Mouse (Mus musculus) heart, adult 2 months (tissue): ENCODE data around the gene Synpo2. TPM values are rescaled to one million over a fixed set of nuclear protein-coding genes. Genes with fewer than 3 reads are reported as not detected.

Source experiments
- DNase-seq, 2 experiments: peaks; one replicate each; pipeline ENCODE4 v3.0.0; 2021
- H3K27ac ChIP-seq: fragments of 200-600 bp; 2 replicates; pipeline ENCODE4 v1.8.1; 2022
- H3K27me3 ChIP-seq: fragments of 200-500 bp; 2 replicates; pipeline ENCODE4 v1.6.1; 2012; ENCODE audit warnings: mild to moderate bottlenecking, low read length, inconsistent platforms, mixed read lengths; ENCODE audit not compliant: control insufficient read depth, insufficient read depth
- H3K36me3 ChIP-seq: fragments of 200-500 bp; 2 replicates; pipeline ENCODE4 v1.6.1; 2012; ENCODE audit warnings: low read length, inconsistent platforms; ENCODE audit not compliant: control insufficient read depth, insufficient read depth
- H3K4me1 ChIP-seq: fragments of 200-500 bp; 2 replicates; pipeline ENCODE4 v1.6.1; 2011; ENCODE audit warnings: low read length; ENCODE audit not compliant: control insufficient read depth, insufficient read depth
- H3K4me3 ChIP-seq: fragments of 200-600 bp; 2 replicates; pipeline ENCODE4 v1.8.1; 2022
- H3K79me2 ChIP-seq: fragments of 200-500 bp; replicated peaks from 2 replicates; pipeline ENCODE4 v1.6.1; 2012; ENCODE audit warnings: mild to moderate bottlenecking, inconsistent platforms, low read length, moderate library complexity, mixed read lengths; ENCODE audit not compliant: control insufficient read depth, insufficient read depth
- H3K9ac ChIP-seq: fragments of 200-500 bp; 2 replicates; pipeline ENCODE4 v1.6.1; 2012; ENCODE audit warnings: low read depth, mild to moderate bottlenecking, control low read depth, inconsistent platforms, low read length, mixed read lengths
- CTCF ChIP-seq: fragments of 200-600 bp; IDR thresholded peaks from 2 replicates; pipeline ENCODE4 v1.8.1; 2022; ENCODE audit warnings: antibody characterized with exemption, mild to moderate bottlenecking, moderate library complexity
- EP300 ChIP-seq: fragments of 200-500 bp; IDR thresholded peaks from 2 replicates; pipeline ENCODE4 v1.6.1; 2011; ENCODE audit warnings: low read depth, low read length, control low read depth; ENCODE audit not compliant: insufficient read depth
- POLR2A ChIP-seq: fragments of 200-500 bp; IDR thresholded peaks from 2 replicates; pipeline ENCODE4 v1.6.1; 2011; ENCODE audit warnings: mild to moderate bottlenecking, low read depth, low read length, control low read depth; ENCODE audit not compliant: insufficient read depth
- WGBS: fragments of 180-500 bp; shearing (Covaris S2); methylation state at CpG from one replicate; pipeline ENCODE4 v1.1.7; 2018; 5-methylcytosine and 5-hydroxymethylcytosine counted together
- intact Hi-C: fragments of 180-260 bp; cut with DNase I; formaldehyde crosslinking; loops from one replicate; pipeline ENCODE4 v1.15.1; 2025
- polyA plus RNA-seq: library from polyadenylated mRNA; depleted of rRNA; stranded (reverse); fragments of >200 nt; gene quantifications from 2 replicates; pipeline ENCODE4 v1.2.3, GENCODE M21; 2012
- total RNA-seq, 2 experiments: library from RNA; stranded (reverse); gene quantifications; 2 replicates each; pipeline ENCODE4 v1.2.3; 2021

Synpo2 gene
- total and polyA plus RNA-seq, 3 experiments = 19.3 to 97.5 (median 85.8) TPM

DNA sequence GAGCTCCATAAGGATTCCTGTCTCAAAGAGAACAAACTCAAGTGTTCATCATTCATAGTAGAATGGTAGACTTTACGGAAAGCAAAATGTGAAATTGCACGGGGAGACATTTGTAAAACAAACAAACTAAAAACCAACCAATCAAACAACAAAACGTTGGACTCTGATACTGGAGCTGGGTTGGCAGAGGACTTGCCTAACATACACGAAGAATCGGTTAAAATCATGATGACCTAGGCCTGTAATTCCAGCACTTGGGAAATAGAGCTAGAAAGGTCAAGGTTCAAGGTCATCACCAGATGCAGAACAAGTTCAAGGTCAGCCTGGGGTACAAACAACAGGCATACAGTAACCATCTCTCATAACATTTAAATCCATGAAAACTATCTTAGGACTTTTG lies 147.7 kb downstream of the Synpo2 start:
- Histone ChIP-seq H3K4me1 (peaks cover 14% of the 10 kb centered on the region), H3K27me3 (no peaks in the 10 kb centered on the region), H3K27ac (no peak overlapping the region; the same call in none of the 2 replicates), H3K36me3 (peaks cover 8% of the 10 kb centered on the region; the same call in 1 of the 2 replicates), H3K79me2 (no peaks in the 10 kb centered on the region), H3K4me3 (no peak overlapping the region), H3K9ac (no peak overlapping the region)
- DNase-seq = no peak
- 88% methylated on average over 5 of the region's 5 CpGs for WGBS
- intact Hi-C loops = no loop called here
- TF ChIP-seq POLR2A (no peak), EP300 (no peak), CTCF (no peak)

DNA sequence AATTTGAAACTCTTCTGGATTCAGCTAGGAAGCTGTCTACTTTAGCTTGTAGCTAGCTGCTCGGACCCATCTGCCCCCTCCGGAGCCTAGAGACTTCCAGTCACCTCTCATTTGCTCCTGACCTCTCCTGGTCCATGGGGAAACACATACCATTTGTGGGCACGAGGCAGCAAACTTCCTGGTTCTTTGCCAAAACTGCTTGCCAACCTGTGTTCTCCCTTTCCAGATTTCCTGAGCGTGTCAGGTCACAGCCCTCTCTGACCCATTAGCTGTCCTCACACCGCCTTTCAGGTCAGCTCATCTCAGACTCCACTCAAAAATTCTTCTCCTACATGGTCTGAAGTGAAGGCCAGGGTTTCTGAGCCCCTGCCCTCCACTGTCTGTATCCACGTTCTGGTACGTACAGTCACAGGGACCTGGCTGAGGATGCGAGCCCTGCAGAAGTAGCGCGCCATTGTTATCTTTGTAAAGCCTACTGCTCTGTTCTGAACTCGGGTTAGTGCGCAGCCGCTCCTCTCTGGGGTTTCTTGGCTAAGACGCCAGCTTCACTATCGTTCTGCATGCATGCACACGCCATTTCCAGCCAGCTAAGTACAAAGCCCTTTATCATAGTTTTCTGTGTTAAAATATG lies 150.0 kb downstream of the Synpo2 start:
- Histone ChIP-seq H3K36me3 (peaks cover 6% of the 10 kb centered on the region), H3K4me1 (peaks cover 11% of the 10 kb centered on the region), H3K79me2 (no peaks in the 10 kb centered on the region), H3K4me3 (no peak overlapping the region), H3K27me3 (no peaks in the 10 kb centered on the region), H3K9ac (peak overlapping the region; percentile 65), H3K27ac (peak overlapping the region; percentile 86)
- TF ChIP-seq CTCF (no peak), EP300 (peak; percentile 93)
- DNase-seq = peak; percentile 55 to 77
- 63% methylated on average over 16 of the region's 16 CpGs for WGBS
- intact Hi-C loops = loop anchor here (2.0 kb wide), 1 partner anchor 51 kb away; the partner anchor contains the start of gene Myoz2

DNA sequence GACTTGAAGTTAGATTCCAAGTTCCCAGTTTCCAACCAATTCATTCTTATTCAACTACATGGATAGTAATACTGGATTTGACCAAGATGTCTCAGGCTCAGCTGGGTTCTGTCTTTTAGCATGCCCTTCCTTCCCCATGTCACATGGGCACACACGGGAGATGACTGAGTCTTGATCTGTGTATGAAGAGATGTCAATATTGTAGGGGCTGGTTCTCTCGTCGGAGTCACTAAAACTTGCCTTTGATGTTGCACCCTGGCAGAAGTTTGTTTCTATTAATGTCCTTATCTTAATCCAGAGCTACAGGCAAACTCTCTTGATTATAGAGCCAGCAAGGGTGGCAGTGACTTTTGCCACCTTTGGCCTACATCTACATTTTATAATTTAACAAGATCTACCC lies 154.3 kb downstream of the Synpo2 start:
- H3K36me3 ChIP-seq = peaks cover 5% of the 10 kb centered on the region
- H3K27ac ChIP-seq = peak overlapping the region; percentile 78
- no peaks in the 10 kb centered on the region for H3K79me2 ChIP-seq
- WGBS = 62% methylated on average over 3 of the region's 3 CpGs
- no peaks in the 10 kb centered on the region for H3K27me3 ChIP-seq
- DNase-seq = peak in 1 of 2 experiments; percentile 19
- H3K4me3 ChIP-seq = no peak overlapping the region
- TF ChIP-seq CTCF = no peak
- intact Hi-C loops = no loop called here
- H3K4me1 ChIP-seq = peaks cover 7% of the 10 kb centered on the region
- no peak overlapping the region for H3K9ac ChIP-seq

- intact Hi-C loops = no loop called here
- WGBS = 69% methylated on average over 7 of the region's 7 CpGs
- no peaks in the 10 kb centered on the region for H3K27me3 ChIP-seq
- no peak overlapping the region for H3K9ac ChIP-seq
- peaks cover 3% of the 10 kb centered on the region for H3K4me1 ChIP-seq
- TF ChIP-seq POLR2A (no peak), CTCF (no peak), EP300 (no peak)
- H3K4me3 ChIP-seq = no peak overlapping the region
- no peak for DNase-seq
- peak overlapping the region; percentile 78 for H3K27ac ChIP-seq
- H3K79me2 ChIP-seq = no peaks in the 10 kb centered on the region
- peaks cover 5% of the 10 kb centered on the region for H3K36me3 ChIP-seq
Observed at GRCm38 (mm10) chr3:123080943-123081342, 155.0 kb downstream of the Synpo2 start.

- 80% methylated on average over 19 of the region's 19 CpGs for whole genome bisulfite sequencing
- TF ChIP-seq CTCF = no peak
- TF ChIP-seq POLR2A = no peak
- TF ChIP-seq EP300 = no peak
- Histone ChIP-seq H3K27ac (no peak overlapping the region; the same call in 1 of the 2 replicates), H3K36me3 (peaks cover 5% of the 10 kb centered on the region), H3K9ac (no peak overlapping the region), H3K79me2 (no peaks in the 10 kb centered on the region), H3K4me1 (peaks cover 3% of the 10 kb centered on the region), H3K4me3 (no peak overlapping the region), H3K27me3 (no peaks in the 10 kb centered on the region)
- intact Hi-C loops = no loop called here
- DNase-seq = no peak
Observed at GRCm38 (mm10) chr3:123080017-123080725, 155.8 kb downstream of the Synpo2 start.

DNA sequence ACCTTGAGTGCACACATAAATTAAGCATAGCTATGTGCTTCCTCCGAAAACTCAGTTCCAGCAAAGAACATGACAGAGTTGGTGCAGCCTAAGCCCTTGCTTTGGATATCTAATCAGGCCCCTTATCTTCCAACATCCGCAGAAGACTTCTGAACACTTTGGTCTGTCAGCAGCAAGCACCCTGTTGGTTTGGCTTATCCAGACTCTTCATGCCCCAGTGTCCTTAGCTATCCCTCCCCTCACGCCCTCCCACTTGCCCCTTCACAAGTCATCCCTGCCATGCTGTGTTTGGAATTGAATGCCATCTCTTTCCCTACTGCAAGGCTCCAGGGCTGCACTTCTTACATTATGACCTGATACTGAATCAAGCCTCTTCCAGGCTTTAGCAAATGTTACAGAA lies 160.2 kb downstream of the Synpo2 start:
- H3K27me3 ChIP-seq = no peaks in the 10 kb centered on the region
- H3K4me3 ChIP-seq = no peak overlapping the region
- peaks cover 1% of the 10 kb centered on the region; the same call in 1 of the 2 replicates for H3K4me1 ChIP-seq
- H3K36me3 ChIP-seq = no peaks in the 10 kb centered on the region
- no peak overlapping the region for H3K27ac ChIP-seq
- intact Hi-C loops = no loop called here
- WGBS = 44% methylated on average over 3 of the region's 3 CpGs
- TF ChIP-seq POLR2A (no peak), EP300 (no peak), CTCF (no peak)
- DNase-seq = no peak
- no peak overlapping the region for H3K9ac ChIP-seq
- no peaks in the 10 kb centered on the region for H3K79me2 ChIP-seq
